Mouse (Mus musculus): ENCODE results near the gene Dennd4a. TPM values are rescaled to one million over a fixed set of nuclear protein-coding genes. Genes with fewer than 3 reads are reported as not detected.
A peak's percentile ranks its signal among the peaks of the same experiment; 100 is the strongest.

Gene Dennd4a
- total RNA-seq, 2 experiments from 2014 or later, result 41.4 to 41.7 TPM

DNA sequence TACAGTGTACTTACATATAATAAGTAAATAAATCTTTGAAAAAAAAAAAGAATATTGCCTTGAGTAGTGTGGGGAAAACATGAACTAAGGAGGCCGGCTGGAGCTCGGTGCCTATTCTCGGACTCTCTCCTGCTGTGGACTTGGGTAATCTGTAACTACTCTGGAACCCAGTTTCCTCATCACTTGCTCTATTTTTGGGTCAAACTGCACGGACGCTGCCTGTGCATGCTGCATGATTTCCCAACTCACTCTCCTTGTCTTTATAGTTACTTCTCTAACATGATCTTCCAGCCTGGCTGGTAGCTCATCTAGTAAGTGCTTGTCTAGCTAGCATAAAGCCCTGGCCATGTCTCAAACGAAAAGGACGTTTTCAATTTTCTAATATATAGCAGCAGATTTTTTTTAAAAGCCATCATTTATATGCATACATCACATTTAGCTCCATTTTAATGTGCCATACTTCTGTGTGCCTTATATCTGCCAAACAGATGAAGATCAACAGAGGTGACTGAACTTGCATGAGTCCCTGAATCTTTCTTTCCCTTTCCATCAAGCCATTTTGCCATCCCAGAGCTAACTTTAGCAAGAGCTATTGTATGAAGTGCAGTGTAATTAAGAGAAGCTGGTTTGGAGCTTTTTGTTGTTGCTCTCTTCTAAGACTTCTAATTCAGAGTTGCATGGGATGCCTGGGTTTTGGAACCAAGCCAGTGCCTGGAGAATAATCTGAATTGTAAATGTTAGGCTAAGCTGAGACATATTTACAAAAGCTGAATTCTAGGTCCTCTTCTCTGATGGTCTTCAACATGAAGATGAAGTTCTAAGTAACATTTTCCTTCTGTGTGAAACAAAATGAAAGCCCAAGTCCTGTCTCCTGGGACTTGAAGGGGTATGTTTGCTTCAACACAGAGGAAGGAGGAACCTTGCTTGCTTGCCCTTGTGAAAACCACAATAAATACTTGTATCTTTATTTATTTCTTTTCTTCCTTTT, 20.2 kb upstream of the Dennd4a start:
- no peak for DNase-seq

DNA sequence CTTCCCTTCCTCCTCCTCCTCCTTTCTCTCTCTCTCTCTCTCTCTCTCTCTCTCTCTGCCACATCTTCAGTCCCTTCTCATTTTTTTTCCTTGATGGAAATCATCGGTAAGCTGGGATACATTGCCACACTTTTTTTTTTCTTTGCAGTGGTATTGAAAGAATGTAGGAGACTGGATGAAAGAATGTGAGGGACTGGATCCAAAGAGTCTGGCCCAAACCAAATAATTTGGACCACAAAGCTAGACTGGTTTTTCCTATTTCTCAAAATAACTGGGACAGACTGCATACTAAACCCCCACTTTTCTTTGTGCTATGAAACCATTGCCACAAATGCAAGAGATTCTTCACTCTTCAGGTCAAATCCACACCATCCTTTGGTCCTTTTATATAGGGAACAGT, 19.5 kb upstream of the Dennd4a start:
- DNase-seq, result no peak

DNA sequence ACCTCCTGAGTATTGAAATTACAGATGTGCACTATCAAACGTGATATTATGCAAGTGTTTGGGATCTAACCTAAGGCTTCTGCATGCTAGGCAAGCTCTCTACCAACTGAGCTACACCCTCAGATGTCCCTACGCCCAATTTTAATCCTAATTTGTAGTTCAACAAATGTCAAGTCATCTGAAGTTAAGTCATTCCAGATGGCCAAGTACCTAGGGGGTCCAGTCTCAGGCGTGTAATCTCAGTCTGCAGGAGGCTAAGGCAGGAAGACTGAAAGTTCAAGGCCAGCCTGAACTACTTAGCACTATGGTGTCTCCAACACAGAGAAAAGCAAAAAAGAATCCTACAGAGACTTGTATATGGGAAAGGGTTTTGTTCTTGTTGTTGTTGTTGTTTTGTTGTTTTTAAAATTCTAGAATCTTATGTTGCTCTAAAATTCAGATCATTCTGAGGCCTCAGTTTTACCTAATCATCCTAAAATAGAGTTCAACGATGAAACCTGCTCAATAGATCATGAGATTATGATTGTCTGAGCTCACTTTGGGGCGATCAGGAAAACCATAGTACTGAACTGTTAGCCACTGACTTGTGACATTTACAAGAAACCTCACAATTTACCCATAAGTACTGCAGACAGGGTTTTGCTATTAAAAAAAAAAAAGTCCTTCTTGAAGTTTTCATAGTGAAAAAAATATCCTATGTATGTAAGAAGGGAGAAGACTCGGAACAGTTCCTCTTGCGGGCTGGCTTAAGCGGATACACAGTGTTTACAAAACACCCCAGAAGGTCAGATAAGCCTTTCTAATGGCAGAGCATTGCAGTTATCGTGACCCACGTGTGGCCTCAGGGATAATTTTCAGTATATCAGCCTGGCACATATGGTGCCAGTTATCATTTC, 18.5 kb upstream of the Dennd4a start:
- DNase-seq, result no peak

DNA sequence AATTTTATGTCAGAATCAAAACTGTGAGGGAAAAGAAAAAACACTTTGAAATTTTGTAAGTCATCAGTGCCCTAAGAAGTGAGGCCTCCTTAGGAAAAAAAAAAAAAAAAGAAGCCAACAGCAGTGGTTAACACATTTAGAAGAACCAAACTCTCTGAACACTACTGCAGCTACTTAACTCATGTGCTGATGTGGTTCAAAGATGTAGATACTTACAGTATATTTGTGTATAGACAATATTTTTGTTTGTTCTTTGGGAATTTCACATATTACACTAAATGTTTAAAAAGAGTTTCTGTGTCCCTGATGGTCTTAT, 17.9 kb upstream of the Dennd4a start:
- DNase-seq, result no peak

DNA sequence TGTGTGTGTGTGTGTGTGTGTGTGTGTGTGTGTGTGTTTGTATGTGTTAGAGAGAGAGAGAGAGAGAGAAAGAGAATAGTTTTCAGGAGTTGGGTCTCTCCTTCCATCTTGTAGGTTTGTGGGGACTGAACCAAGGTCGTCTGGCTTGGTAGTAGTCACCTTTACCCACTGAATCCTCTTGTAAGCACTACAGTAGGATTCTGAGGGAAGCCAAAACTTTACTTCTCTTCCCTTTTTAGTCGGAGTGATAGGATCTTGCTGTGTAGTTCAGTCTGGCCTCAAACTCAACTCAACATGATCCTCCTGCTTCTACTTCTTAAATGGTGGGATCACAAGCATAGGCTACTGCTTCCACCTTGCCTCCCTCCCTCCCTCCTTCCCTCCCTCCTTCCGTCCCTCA, 17.3 kb upstream of the Dennd4a start:
- DNase-seq, result no peak

DNA sequence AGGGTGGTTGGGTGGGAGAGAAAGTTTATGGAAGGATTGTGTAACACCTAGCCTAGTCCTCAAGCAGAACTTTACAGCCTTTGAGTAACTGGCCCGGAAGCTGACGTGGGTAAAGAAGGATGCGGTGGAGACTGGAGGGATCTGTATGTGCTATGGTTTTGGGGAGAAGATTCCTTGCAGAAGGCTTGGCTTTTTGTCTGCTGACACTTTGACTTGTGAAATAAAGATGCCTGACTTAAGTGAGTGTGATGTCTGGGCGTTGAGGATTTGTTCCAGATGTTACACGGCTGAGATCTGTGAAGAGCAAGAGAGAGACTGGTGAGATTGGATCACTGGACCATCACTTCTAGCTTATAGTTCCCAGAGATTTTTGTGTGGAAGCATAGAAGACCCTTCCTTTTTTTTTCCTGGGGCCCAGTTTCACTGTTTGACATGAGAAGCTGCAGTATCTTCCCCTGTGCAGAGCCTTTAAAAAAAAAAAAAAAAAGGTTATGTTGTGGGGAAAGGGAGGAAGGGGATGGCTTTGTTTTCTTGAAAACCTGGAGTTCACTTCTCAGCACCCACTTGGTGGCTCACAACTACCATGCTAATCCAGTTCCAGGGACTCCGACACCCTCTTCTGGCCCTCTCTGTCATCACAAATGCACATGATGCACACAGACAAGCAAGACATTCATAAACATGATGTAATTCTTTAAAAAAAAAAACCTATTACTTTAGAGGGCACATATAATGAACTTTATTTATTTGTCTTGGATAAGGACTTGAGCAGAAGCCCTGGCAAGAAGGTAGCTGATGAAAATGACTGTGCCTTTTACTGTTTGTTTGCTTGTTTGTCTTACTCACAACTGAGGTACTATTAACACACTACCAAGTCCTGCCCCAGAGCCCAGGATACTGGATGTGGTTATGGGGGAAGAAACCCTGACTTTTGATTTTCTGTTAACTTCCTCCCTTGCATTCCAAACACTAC, 16.4 kb upstream of the Dennd4a start:
- DNase-seq, result no peak

DNA sequence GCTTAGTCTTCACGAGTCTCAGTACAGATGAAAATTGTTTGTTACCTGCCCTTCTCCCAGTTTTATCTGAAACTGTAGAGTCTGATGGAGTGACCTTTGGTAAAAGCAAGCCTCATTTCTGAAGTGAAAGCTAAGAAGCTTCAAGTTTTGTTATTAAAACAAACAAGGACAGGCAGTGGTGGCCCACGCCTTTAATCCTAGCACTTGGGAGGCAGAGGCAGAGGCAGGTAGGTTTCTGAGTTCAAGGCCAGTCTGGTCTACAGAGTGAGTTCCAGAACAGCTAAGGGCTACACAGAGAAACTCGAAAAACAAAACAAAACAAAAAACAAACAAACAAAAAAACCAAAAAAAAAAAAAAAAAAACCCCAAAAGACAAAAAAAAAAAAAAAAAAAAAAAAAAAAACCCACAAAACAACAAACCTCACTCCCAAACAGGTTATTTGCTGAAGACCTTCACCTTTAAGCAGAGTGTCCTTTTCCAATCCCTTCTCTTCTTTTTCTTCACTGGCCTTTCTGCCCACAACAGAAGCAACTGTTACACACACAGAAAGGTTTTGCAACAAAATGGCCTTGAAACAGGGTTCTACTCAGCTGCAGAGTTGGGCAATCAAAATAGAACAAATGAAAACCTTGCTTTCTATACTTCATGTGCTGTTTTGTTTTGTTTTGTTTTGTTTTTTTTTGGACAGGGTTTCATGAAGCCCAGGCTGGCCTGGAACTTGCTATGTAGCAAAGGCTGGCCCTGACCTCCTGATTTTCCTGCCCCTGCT, 15.1 kb upstream of the Dennd4a start:
- no peak for DNase-seq

DNA sequence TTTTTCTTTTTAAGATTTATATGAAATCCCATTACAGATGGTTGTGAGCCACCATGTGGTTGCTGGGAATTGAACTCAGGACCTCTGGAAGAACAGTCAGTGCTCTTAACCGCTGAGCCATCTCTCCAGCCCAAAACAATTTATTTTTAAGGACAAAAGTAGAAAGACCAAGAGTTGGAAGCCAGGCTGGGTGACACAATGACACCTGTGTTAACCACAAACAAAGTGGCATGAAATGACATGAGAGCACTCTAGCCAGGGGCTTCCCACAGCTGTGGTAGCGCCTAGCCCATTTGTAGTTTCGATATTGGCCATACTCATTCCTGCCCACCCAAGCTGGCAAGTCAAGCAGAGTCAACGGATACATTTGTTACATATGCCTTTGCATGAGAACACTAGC, 13.7 kb upstream of the Dennd4a start:
- no peak for DNase-seq

DNA sequence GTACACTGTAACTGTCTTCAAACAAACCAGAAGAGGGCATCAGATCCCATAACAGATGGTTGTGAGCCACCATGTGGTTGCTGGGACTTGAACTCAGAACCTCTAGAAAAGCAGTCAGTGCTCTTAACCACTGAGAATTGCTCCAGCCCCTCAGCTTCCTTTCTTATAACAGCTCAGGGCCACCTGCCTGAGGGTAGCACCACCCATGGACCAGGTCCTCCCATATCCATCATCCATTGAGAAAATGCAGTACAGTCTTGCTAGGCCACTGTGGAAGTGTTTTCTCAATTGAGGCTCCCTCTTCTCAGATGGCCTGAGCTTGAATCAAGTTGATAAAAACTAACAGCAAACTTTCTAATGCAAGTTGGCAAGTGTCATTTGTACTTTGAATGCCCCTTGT, 13.0 kb upstream of the Dennd4a start:
- no peak for DNase-seq

DNA sequence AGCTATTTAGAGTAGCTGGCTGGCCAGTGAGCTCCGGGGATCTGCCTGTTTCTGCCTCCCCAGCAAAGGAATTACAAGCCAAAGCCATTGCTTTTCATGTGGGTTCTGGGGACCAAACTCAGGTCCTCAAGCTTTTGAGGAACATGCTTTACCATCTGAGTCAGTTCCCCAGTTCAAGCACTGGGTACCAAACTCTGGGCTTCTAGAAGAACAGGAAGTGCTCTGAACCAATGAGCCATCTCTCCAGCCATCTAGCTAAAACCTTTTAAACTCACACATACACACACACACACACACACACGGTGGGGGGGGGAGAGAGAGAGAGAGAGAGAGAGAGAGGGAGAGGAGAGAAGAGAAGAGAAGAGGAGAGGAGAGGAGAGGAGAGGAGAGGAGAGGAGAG, 12.3 kb upstream of the Dennd4a start:
- DNase-seq, result no peak

DNA sequence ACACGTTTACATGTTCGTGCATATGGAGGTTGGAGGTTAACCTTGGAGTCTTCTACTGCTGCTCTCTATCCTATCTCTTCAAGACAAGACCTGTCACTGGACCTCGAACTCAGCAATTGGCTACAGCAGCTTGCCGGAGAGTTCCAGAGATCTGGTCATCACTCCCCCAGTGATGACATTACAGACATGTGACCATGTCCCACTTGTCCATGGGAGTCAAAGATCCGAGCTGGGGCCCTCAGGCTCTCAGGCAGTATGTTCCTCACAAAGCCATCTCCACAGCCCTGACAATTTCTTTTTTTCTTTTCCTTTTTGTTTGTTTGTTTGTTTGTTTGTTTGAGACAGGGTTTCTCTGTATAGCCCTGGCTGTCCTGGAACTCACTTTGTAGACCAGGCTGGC, 11.6 kb upstream of the Dennd4a start:
- no peak for DNase-seq

DNA sequence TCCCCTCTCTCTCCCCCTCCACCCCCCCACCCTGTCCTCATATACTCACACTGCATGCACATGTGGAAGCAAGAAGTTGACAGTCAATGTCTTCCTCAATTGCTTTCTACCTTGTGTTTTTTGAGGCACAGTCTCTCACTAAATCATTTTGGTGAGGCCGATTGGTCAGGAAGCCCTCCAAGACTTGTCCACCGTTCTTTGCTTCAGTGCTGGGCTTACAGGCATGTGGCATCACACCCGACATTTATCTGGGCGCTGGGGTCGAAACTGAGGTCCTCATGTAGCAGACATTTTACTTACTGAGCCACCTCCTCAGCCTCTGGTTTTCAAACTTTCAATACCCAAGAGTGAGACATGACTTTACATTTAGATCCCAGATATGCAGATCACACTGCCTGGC, 8.6 kb upstream of the Dennd4a start:
- DNase-seq, result no peak

DNA sequence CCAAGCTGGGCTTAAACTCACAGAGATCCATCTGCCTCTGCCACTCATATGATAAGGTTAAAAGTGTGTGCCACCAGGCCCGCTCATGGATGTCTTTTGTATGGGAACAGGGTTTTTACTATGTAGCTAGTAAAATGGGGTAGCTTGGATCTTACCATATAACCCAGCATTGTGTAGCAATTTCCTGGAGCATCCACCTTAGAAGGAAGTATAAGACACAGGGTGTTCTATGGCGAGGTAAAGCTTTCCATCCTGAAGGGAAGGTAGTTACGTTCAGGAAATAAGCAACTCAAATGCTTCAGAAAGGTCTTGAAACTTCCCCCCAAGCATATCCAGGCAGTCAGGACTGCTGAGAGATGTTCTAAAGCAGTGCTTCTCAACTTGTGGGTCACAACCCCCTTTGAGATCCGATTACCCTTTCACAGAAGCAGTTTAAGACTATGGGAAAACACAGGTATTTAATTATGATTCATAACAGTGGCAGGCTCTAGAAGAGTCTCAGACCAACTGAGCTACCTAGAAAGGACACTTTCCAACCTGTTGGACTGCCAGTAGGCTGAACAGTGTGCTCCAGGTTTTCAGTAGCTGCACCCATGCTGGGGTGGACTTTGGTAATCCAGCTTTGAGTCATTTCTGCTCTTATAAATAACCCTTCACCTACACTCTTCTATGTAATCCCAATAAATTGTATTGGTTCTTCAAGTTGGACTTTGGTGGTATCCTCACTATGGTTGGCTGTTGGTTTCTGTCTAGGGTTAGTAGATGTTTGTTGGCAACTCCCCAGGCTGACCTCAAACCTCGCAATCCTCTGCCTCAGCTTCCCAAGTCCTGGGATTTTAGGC, 7.5 kb upstream of the Dennd4a start:
- no peak for DNase-seq

DNA sequence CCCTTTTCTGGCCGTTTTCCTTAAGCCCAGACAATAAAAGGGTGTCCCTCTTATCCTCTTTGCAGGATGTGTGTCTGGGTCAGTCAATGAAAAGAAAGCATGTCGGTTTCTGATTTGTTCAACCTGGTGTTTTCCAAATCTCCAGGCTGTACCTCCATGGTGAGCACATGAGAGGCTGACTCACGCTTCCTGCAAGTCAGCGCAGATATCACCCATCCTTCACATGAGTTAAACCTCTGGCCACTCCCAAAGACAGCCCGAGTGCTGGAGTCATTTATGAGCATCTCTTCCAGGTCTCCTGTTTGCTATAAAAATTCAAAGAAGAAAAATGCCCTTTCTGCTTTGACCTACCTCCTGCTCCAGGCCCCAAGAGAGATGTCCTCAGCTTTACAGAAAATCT, 5.3 kb upstream of the Dennd4a start:
- DNase-seq, result no peak

DNA sequence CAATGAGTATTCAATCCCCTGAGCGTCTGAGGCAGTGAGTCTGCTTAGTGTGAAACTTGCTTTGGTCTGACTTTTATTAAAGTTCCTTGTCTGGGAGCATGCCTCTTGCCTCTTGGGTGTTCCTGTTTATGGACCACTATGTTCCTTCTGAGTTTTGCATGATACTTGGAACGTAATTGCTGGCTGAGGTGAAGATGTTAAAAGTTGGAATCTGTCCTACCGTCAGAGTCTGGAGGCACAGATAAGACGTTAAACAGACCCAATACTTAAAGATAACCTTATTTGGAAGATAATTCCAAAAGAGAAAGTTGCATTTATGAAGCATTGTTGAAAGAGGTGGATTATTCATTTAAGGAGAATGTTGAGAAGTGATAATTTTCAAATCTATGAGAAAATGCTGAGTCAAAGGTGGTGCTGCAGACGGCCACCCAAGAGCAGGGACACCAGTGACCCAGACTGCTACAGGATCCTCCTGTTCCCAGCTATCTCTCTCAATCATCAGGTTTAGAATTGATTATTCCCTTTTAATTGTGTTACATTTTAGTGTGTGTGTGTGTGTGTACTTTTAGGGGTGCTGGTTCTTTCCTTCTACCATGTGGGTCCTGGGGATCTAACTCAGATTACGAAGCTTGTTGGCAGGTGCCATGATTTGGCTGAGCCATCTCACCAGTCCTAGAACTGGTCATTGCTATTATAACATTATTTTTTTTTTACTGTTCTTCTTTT, 4.6 kb upstream of the Dennd4a start:
- DNase-seq, result no peak

DNA sequence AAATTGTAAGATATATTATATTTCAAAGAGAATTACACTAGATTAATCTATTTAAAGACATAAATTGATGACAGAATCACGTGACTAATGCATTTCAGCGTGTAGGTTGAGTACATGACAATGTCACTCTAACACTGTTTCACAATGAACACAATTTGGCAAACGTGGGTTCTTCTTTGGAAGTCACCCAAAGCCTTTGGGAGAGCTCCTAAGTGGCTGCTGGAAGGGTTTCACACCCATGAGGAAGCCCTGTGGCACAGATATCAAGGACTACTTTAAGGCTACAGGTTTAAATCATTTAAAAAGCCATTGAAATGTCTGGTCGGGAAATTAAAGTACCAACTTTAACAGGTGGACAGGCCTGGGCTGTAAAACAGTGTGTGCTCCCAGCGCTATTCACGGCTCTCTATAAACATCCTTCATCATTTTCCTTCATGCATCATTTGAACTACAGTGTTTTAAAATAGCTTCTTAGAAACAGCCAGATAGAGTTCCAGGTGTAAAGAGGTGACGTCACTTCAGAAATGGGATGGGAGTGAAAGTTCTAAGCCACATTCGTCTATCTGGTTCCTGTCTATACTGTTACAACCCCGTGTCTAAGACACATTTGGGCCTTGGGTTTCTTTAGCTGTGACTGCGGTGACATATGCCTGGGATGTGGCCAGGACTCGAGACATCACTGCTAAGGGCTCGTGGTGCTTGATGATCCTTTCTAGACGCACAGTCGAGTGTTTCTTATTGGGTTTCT, 3.9 kb upstream of the Dennd4a start:
- no peak for DNase-seq

DNA sequence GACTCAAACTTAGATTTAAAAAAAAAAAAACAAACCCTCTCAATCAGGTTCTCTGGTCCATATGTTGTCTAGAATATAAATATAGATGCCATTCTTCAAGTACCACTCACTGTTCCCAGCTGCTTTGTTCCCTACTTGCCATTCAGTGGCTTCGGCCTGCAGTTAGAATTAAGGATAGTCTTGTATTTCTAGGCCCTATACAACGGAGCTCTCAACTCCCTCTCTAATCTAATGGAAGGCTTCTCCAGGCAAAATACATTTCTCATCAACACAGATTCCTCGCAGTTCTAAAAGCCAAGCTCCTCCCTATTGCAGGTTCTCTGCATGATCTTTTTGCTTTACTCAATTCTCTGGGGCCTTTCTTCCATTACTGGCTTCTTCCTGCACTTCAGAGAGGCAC, 1.3 kb upstream of the Dennd4a start:
- DNase-seq, result no peak

DNA sequence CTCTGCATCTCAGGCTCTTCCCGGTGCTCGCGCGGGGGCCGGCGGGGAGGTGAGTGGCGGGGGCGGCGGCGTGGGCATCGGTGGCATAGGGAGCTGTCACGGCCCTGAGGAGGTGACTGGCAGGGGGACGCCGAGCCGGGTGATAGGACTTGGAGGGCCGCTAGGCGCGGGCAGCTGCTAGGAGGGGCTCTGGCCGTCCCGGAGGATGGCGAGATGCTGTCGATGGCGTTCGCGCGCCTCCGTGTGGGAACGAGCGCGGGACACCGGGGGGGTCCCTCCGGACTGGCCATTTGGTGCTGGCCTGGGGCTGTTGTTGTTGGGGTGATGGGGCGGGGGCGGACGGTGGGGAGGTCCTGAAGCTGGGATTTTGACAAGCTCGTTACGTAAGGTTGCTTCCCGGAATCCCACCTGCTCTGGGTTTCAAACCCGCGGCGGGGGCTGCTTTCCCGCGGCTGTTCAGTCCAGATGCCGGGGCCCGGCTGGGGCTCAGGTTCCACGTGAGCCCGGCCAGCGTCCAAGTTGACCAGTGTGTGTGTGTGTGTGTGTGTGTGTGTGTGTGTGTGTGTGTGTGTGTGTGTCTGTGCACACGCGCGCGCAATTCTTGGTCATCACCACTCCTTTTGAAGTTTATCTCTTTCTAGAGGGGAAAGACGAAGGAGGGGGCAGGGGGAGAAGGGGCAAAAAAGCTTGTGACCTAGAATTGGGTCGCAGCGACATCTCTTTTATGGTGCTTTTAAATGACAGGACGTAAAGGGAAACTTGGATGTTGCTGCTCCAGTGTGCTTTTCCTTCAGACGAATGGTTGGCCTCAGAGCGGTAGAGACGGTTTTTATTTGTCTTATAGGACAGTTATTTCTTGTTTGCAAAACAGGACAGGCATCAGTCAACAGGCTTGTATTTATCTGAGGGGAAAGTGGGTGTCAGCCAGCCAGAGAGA, 666 bp downstream of the Dennd4a start:
- peak; percentile 40 to 50 for DNase-seq

Data from layer of hippocampus, postnatal 36 days (tissue).